In genomic region chr11:113656511-113656932, GRCm38 (mm10) we compare ENCODE assay signal across 1 mouse cellular context.
TF ChIP-seq lines count a peak whose summit lies in the region.

No protein-coding gene starts in this region.

TF ChIP-seq in MEL, 35 proteins besides CTCF, POLR2A, EP300 and RAD21:
- TF ChIP-seq POLR2AphosphoS5 (IDR thresholded peaks at IDR 0.05; ENCODE audit: borderline replicate concordance, low read depth, low read length) (peak; percentile 39; the same call in 1 of the 2 replicates), E2F4 (IDR thresholded peaks at IDR 0.05; ENCODE audit: borderline replicate concordance, low read depth, low read length) (no peak)
TF ChIP-seq in MEL: peak in this region for 1.
